Mouse (Mus musculus) CD4-positive naive resting alpha-beta T cell, adult 76 days (primary cell): Measurements from ENCODE around the gene Rsad2. TPM values are rescaled to one million over a fixed set of nuclear protein-coding genes. Genes with fewer than 3 reads are reported as not detected.

Experiments used
- total RNA-seq: library from RNA; stranded (reverse); gene quantifications from one replicate; pipeline ENCODE4 v1.2.4, GENCODE M21; 2023

The Rsad2 gene
- 6.6 TPM for total RNA-seq

DNA sequence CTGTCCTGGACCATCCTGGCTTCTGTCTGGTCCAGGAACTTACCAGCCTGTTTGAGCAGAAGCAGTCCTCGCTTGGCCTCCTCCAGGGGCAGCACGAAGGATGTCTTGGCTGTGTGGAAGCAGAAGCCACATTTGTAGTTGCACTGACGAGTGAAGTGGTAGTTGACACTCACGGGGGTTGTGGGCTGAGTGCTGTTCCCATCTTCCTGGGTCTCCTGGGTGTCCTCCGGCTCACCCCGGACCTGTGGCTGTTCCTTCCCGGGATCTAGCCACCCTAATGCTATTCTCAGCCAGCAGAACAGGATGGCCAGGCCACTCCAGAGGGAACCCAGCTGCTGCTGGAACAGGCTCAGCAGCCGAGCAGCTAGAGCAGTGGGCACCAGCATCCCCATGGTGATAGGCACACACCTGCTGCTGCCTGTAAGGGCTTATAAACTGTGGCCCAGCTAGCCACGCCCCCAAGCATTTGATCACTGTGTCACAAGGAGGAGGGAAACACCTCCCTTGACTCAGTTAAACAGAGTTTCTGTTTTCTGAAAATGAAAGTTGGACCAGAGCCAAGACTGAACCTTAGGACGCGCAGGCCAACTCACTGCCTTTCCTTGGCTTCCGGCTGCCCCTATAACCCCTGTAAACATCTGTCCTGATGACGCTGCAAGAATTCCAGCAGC lies at the start of gene Rsad2:
Rsad2 (minus strand) TSS at position 425 of the 671 bp plus-strand sequence.

DNA sequence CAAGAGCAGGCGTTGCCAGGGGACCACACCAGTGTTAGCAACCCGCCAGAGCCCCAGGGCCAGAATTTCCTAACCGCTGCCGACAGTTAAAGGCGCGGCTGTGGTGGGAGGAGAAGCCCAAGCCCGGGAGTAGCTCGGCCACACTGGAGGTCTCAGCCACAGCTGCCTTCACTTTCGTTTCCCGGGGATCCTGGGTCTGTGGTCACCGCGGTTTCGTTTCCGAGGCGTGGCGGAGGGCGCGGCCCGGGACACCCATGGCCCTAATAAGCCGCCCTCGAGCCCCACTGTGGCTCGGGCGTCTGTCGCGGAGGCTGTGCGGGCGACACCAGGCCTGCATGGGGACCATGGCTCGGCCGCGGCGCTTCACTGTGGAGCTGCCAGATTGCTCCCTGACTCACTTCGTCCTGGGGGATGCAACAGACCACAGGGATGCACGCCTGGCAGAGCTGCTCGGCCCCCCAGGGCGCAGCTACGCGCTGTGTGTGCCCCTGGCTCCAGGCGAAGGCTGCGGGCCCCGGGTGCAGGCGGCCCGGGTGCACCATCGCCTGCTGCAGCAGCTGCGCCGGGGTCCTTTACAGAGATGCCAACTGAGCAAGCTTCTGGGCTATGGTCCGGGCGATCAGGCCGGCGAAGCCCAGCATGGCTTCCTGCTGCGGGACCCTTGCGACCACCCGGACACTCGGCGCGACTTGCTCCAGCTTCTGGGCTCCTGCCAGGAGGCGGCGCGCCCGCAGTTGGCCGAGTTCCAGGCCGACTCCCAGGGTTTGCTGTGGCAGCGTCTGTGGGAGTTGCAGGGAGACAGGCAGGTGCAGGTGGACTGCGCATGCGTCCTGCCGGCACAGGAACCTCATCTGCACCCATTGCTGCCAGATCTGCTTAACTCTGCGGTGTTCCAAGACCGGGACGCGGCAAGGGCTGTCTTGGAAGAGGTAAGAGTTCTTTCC lies 13.1 kb upstream of the Rsad2 start, which contains the start of gene Cmpk2:
Cmpk2 (plus strand) TSS at position 107 of the 944 bp plus-strand sequence.

GRCm38 (mm10) chr12:26415104-26415771 lies 41.0 kb downstream of the Rsad2 start, which contains the start of gene Rnf144a:
Rnf144a (minus strand) TSS chr12:26415254.

Other genes with a start within 250 kb of the Rsad2 start
- gene Rnf144a, start 41.2 kb downstream of the Rsad2 start, total RNA-seq = 38.4 TPM
- 6.8 TPM for gene Cmpk2, start 12.8 kb upstream of the Rsad2 start, total RNA-seq